Mouse (Mus musculus) olfactory bulb, adult 2 months (tissue): Measurements from ENCODE around the gene Ccdc159. TPM values are rescaled to one million over a fixed set of nuclear protein-coding genes. Genes with fewer than 3 reads are reported as not detected.

Experiments
- H3K27ac ChIP-seq: fragments of 200-500 bp; 2 replicates; pipeline ENCODE4 v1.5.1; 2012; ENCODE audit warnings: low read depth, low read length; ENCODE audit not compliant: insufficient read depth
- H3K4me1 ChIP-seq: fragments of 200-500 bp; 2 replicates; pipeline ENCODE4 v1.6.1; 2012; ENCODE audit warnings: low read length; ENCODE audit not compliant: control insufficient read depth, insufficient read depth
- H3K4me3 ChIP-seq: fragments of 200-500 bp; 2 replicates; pipeline ENCODE4 v1.5.1; 2012; ENCODE audit warnings: mild to moderate bottlenecking, low read depth, low read length, moderate library complexity; ENCODE audit not compliant: insufficient read depth
- CTCF ChIP-seq: fragments of 200-500 bp; IDR thresholded peaks from 2 replicates; pipeline ENCODE4 v1.5.1; 2012; ENCODE audit warnings: low read depth, mild to moderate bottlenecking, low read length, moderate library complexity; ENCODE audit not compliant: insufficient read depth
- POLR2A ChIP-seq: fragments of 200-500 bp; IDR thresholded peaks from 2 replicates; pipeline ENCODE4 v1.6.1; 2012; ENCODE audit warnings: mild to moderate bottlenecking, low read depth, low read length, moderate library complexity; ENCODE audit not compliant: insufficient read depth
- WGBS: fragments of 180-500 bp; shearing (Covaris S2); methylation state at CpG from one replicate; pipeline ENCODE4 v1.1.7; 2018; 5-methylcytosine and 5-hydroxymethylcytosine counted together
- polyA plus RNA-seq: library from polyadenylated mRNA; stranded (reverse); fragments of >200 nt; gene quantifications from 2 replicates; pipeline ENCODE4 v1.2.4, GENCODE M21; 2012; ENCODE audit warnings: low replicate concordance; ENCODE audit not compliant: missing spikeins, insufficient read depth, insufficient read length

Gene Ccdc159
- polyA plus RNA-seq, 1 experiment: not detected

- Histone ChIP-seq H3K4me3 (no peak overlapping the region), H3K27ac (no peak overlapping the region), H3K4me1 (peaks cover 34% of the 10 kb centered on the region)
- TF ChIP-seq CTCF (no peak), POLR2A (no peak)
- 67% methylated on average over 12 of the region's 12 CpGs for WGBS
Measured at GRCm38 (mm10) chr9:21943638-21944037, 16.4 kb downstream of the Ccdc159 start.

GRCm38 (mm10) chr9:21944267-21944666, 17.0 kb downstream of the Ccdc159 start:
- 33% methylated on average over 23 of the region's 23 CpGs for WGBS

DNA sequence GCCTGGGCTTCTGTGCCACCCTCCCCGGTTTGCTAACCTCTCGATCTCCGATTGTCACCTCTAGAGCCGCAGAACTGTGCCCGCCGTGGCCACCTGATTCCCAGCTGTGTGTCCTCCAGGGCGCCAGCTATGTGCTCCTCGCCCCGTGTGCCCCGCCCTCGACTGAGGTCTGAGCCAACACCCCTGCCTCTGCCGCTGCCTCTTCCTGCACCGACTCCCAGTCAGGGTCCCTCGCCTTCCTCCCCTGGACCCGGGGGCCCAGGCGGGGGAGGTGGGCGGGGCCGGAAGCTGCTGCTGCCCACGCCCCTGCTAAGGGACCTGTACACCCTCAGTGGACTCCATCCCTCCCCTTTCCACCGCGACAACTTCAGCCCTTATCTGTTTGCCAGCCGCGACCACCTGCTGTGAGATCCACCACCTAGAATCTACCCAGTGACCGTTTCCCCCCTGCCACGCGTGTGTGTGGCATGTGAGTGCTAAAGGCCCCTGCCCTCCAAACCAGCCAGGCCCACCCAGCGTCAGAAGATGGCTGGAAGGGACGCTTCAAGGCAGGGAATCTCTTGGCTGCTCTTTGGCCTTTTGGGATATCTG, 20.4 kb downstream of the Ccdc159 start:
- WGBS: 27% methylated on average over 28 of the region's 28 CpGs
- peaks cover 31% of the 10 kb centered on the region for H3K4me1 ChIP-seq
- no peak overlapping the region for H3K27ac ChIP-seq
- no peak overlapping the region for H3K4me3 ChIP-seq
- TF ChIP-seq CTCF (no peak), POLR2A (no peak)

More at GRCm38 (mm10) chr9:21944267-21944666, 17.0 kb downstream of the Ccdc159 start:
- Histone ChIP-seq H3K27ac (no peak overlapping the region), H3K4me1 (peaks cover 32% of the 10 kb centered on the region), H3K4me3 (no peak overlapping the region)
- TF ChIP-seq CTCF (no peak), POLR2A (no peak)

DNA sequence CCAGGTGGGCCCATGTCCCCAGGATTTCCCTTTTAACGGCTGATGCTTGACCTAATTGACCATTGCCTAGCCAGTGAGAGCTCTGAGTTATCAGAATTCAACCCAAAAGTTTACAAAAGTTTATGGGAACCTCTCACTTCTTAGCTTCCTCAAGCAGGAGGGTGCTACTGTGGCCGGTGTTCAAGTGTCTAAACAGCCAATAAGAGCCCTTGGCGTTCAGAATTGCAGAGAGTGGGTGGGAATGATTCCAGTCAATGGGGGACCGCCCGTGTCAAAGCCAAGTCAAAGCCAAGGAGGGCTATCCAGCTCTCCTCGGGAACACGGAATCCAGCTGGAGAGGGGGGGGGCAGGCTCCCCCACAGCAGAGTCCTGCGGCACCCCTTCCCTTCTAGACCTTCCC, 20.9 kb downstream of the Ccdc159 start:
- 35% methylated on average over 8 of the region's 8 CpGs for WGBS

DNA sequence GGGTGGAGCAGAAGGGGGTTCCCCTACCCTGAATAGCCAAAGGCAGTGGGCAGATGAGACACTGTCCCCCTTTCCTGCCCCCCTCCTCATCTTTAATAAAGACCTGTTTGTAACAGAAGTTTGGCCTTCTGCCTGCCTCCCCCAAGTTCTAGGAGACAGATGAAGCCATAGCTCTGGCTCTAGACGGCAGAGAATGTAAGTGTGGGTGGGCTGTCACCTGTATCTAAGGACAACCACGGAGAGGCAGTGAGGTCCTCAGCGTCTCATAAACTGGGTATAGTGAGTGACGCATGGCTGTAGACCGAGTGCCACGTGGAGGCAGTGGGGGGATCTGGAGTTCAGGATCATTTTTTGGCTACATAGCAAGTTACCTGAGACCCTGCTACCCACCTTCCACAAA, 21.5 kb downstream of the Ccdc159 start:
- Histone ChIP-seq H3K4me1 (peaks cover 37% of the 10 kb centered on the region), H3K27ac (no peak overlapping the region), H3K4me3 (no peak overlapping the region)
- no peak for TF ChIP-seq POLR2A
- no peak for TF ChIP-seq CTCF
- WGBS: 50% methylated on average over 6 of the region's 6 CpGs

More for the DNA sequence above, 20.9 kb downstream of the Ccdc159 start:
- Histone ChIP-seq H3K4me3 (no peak overlapping the region), H3K27ac (no peak overlapping the region), H3K4me1 (peaks cover 36% of the 10 kb centered on the region)
- no peak for TF ChIP-seq CTCF
- TF ChIP-seq POLR2A: no peak

DNA sequence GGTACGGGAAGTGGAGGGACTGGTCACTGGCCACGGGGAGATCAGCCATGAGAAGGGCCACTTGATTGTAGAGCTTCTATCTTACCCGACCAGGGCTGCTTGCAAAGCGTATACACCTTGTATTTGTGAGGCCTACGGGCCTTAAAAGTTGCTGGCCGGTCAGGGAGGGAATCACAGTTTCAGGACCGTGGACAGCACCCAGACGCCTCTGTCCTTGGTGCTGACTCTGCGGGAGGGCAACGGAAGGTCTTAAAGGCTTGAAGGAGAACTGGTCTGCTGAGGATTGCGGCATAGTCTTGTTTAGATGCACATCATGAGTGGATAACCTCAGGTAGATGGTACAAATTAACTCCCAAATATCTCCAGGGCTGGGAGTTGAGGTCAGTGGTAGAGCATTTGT, 23.1 kb downstream of the Ccdc159 start:
- TF ChIP-seq CTCF (no peak), POLR2A (no peak)
- Histone ChIP-seq H3K4me1 (peaks cover 36% of the 10 kb centered on the region), H3K27ac (no peak overlapping the region), H3K4me3 (no peak overlapping the region)
- WGBS: 37% methylated on average over 11 of the region's 11 CpGs

DNA sequence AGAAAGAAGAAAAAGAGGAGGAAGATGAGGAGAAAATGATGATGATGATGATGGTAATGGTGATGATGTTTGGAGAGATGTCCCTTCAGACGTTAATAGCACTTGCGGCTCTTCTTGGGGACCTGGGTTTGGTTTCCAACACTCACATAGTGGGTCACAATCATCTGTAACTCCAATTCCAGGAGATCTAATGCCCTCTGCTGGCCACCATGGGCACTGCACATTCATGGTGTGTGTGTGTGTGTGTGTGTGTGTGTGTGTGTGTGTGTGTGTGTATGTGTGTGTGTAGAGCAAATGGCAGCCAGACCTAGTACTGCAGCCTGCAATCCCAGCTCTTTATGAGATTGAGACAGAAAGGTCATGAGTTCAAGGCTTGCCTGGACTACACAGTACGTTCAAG, 24.7 kb downstream of the Ccdc159 start:
- Histone ChIP-seq H3K4me3 (no peak overlapping the region), H3K4me1 (peaks cover 36% of the 10 kb centered on the region), H3K27ac (no peak overlapping the region)
- 72% methylated on average over 3 of the region's 3 CpGs for WGBS
- TF ChIP-seq POLR2A (no peak), CTCF (no peak)

- Histone ChIP-seq H3K4me3 (no peak overlapping the region), H3K4me1 (peaks cover 22% of the 10 kb centered on the region), H3K27ac (peak overlapping the region; percentile 91)
- WGBS: 9% methylated on average over 3 of the region's 3 CpGs
- no peak for TF ChIP-seq POLR2A
Measured at GRCm38 (mm10) chr9:21953600-21953999, 26.3 kb downstream of the Ccdc159 start.

- TF ChIP-seq POLR2A: no peak
- TF ChIP-seq CTCF: no peak
- WGBS: 57% methylated on average over 3 of the region's 3 CpGs
- H3K4me3 ChIP-seq: no peak overlapping the region
- no peak overlapping the region for H3K27ac ChIP-seq
- peaks cover 19% of the 10 kb centered on the region for H3K4me1 ChIP-seq
Measured at GRCm38 (mm10) chr9:21954635-21955034, 27.4 kb downstream of the Ccdc159 start.

- TF ChIP-seq CTCF: 0 out of 2 replicates have a peak, but pooled peaks have one; percentile 18
- no peak for TF ChIP-seq POLR2A
- 2% methylated on average over 18 of the region's 18 CpGs for WGBS
- Histone ChIP-seq H3K4me1 (peaks cover 20% of the 10 kb centered on the region), H3K4me3 (peak overlapping the region; percentile 68), H3K27ac (peak overlapping the region; percentile 96)
Measured at GRCm38 (mm10) chr9:21955225-21955569, 27.9 kb downstream of the Ccdc159 start.
